Mouse (Mus musculus) heart, postnatal 0 days (tissue): ENCODE measurements at regions not wholly inside any gene's neighbourhood (a gene's known extent, or its start where the extent isn't known, plus 50 kb on each side); places are given as distances from the start of the nearest gene placed in this dataset.
A peak's percentile ranks its signal among the peaks of the same experiment; 100 is the strongest.

Experiments
- ATAC-seq: fragments of 200-750 bp; cut with Nextera tagmentation; 2 replicates; pipeline ENCODE4 v1.8.0; 2017; ENCODE audit warnings: low read depth, moderate number of reproducible peaks, moderate library complexity; ENCODE audit not compliant: insufficient read depth
- DNase-seq: peaks from one replicate; pipeline ENCODE4 v3.0.0-alpha.2; 2016; ENCODE audit warnings: low spot score
- H3K27ac ChIP-seq: fragments of 300-500 bp; sonication (generic); 2 replicates; pipeline ENCODE4 v1.5.1; 2014; ENCODE audit warnings: low read depth, mild to moderate bottlenecking
- H3K27me3 ChIP-seq: fragments of 300-500 bp; sonication (generic); 2 replicates; pipeline ENCODE4 v1.6.1; 2014; ENCODE audit warnings: low read length, mixed read lengths; ENCODE audit not compliant: control insufficient read depth, insufficient read depth
- H3K36me3 ChIP-seq: fragments of 300-500 bp; sonication (generic); replicated peaks from 2 replicates; pipeline ENCODE4 v1.6.1; 2014; ENCODE audit warnings: low read length, mixed read lengths; ENCODE audit not compliant: control insufficient read depth, insufficient read depth
- H3K4me1 ChIP-seq: fragments of 300-500 bp; sonication (generic); 2 replicates; pipeline ENCODE4 v1.6.1; 2014; ENCODE audit warnings: antibody characterized with exemption; ENCODE audit not compliant: control insufficient read depth, insufficient read depth
- H3K4me2 ChIP-seq: fragments of 300-500 bp; sonication (generic); 2 replicates; pipeline ENCODE4 v1.6.1; 2014; ENCODE audit warnings: low read depth, mild to moderate bottlenecking, low read length, moderate library complexity
- H3K4me3 ChIP-seq: fragments of 300-500 bp; sonication (generic); 2 replicates; pipeline ENCODE4 v1.5.1; 2014; ENCODE audit warnings: low read depth, low read length
- H3K9ac ChIP-seq: fragments of 300-500 bp; sonication (generic); replicated peaks from 2 replicates; pipeline ENCODE4 v1.6.1; 2014; ENCODE audit warnings: low read depth, low read length, mixed read lengths
- H3K9me3 ChIP-seq: fragments of 300-500 bp; sonication (generic); replicated peaks from 2 replicates; pipeline ENCODE4 v1.6.1; 2016; ENCODE audit warnings: low read length; ENCODE audit not compliant: control insufficient read depth
- CTCF ChIP-seq: IDR thresholded peaks from 2 replicates; pipeline ENCODE4 v1.5.1; 2016; ENCODE audit warnings: antibody characterized with exemption, control low read depth, low read depth
- EP300 ChIP-seq: IDR thresholded peaks from 2 replicates; pipeline ENCODE4 v1.6.1; 2016; ENCODE audit warnings: antibody characterized with exemption, low read depth
- WGBS: fragments of 180-500 bp; shearing (Covaris S2); extraction: QIAGEN DNeasy Blood & Tissue Kit; methylation state at CpG from one replicate; pipeline ENCODE4 v1.1.7; 2014; 5-methylcytosine and 5-hydroxymethylcytosine counted together

GRCm38 (mm10) chr8:26324606-26325005 is 205.3 kb downstream of the Gm45692 start:
- 70% methylated on average over 3 of the region's 3 CpGs for WGBS
- Histone ChIP-seq H3K4me1 (no peaks in the 10 kb centered on the region), H3K36me3 (no peaks in the 10 kb centered on the region), H3K9ac (no peak overlapping the region), H3K4me2 (no peak overlapping the region), H3K27ac (no peak overlapping the region), H3K4me3 (no peak overlapping the region), H3K27me3 (no peaks in the 10 kb centered on the region), H3K9me3 (no peaks in the 10 kb centered on the region)
- no peak for TF ChIP-seq CTCF
- TF ChIP-seq EP300: no peak
- ATAC-seq: no peak
- DNase-seq: no peak

GRCm38 (mm10) chr8:26329813-26330212 is 210.5 kb downstream of the Gm45692 start:
- H3K4me3 ChIP-seq: no peak overlapping the region
- no peak for DNase-seq
- TF ChIP-seq CTCF (no peak), EP300 (no peak)
- WGBS: 63% methylated on average over 10 of the region's 10 CpGs
- ATAC-seq: no peak
- H3K4me2 ChIP-seq: 0 out of 2 replicates have a peak overlapping the region, but pooled peaks have one; percentile 9
- H3K27ac ChIP-seq: no peak overlapping the region
- H3K27me3 ChIP-seq: no peaks in the 10 kb centered on the region
- H3K9ac ChIP-seq: no peak overlapping the region
- no peaks in the 10 kb centered on the region for H3K9me3 ChIP-seq
- no peaks in the 10 kb centered on the region for H3K4me1 ChIP-seq
- no peaks in the 10 kb centered on the region for H3K36me3 ChIP-seq

GRCm38 (mm10) chr8:26336906-26337650 is 217.7 kb downstream of the Gm45692 start:
- 74% methylated on average over 5 of the region's 5 CpGs for WGBS
- Histone ChIP-seq H3K9ac (no peak overlapping the region), H3K9me3 (no peaks in the 10 kb centered on the region), H3K4me1 (no peaks in the 10 kb centered on the region), H3K36me3 (no peaks in the 10 kb centered on the region), H3K27me3 (no peaks in the 10 kb centered on the region), H3K4me2 (no peak overlapping the region), H3K4me3 (no peak overlapping the region), H3K27ac (no peak overlapping the region)
- no peak for TF ChIP-seq CTCF
- no peak for TF ChIP-seq EP300
- DNase-seq (no peak), ATAC-seq (no peak)

- no peak overlapping the region for H3K4me3 ChIP-seq
- no peak overlapping the region for H3K4me2 ChIP-seq
- no peak overlapping the region for H3K9ac ChIP-seq
- no peaks in the 10 kb centered on the region for H3K9me3 ChIP-seq
- H3K4me1 ChIP-seq: no peaks in the 10 kb centered on the region
- no peak for TF ChIP-seq EP300
- peak; percentile 88 for TF ChIP-seq CTCF
- H3K36me3 ChIP-seq: no peaks in the 10 kb centered on the region
- DNase-seq: peak; percentile 45
- WGBS: 27% methylated on average over 6 of the region's 6 CpGs
- no peaks in the 10 kb centered on the region for H3K27me3 ChIP-seq
- H3K27ac ChIP-seq: no peak overlapping the region
- ATAC-seq: peak; percentile 70
These were observed 225.7 kb downstream of the Gm45692 start for GRCm38 (mm10) chr8:26345078-26345477.

GRCm38 (mm10) chr8:26349231-26349630 is 229.9 kb downstream of the Gm45692 start:
- WGBS: 80% methylated on average over 7 of the region's 7 CpGs
- Histone ChIP-seq H3K27me3 (no peaks in the 10 kb centered on the region), H3K9me3 (no peaks in the 10 kb centered on the region), H3K36me3 (no peaks in the 10 kb centered on the region), H3K27ac (no peak overlapping the region), H3K4me1 (no peaks in the 10 kb centered on the region), H3K4me3 (no peak overlapping the region), H3K4me2 (no peak overlapping the region), H3K9ac (no peak overlapping the region)
- TF ChIP-seq EP300: no peak
- no peak for TF ChIP-seq CTCF
- no peak for DNase-seq
- no peak for ATAC-seq

- H3K36me3 ChIP-seq: no peaks in the 10 kb centered on the region
- no peak for DNase-seq
- no peak overlapping the region for H3K4me3 ChIP-seq
- H3K27ac ChIP-seq: no peak overlapping the region
- ATAC-seq: no peak
- TF ChIP-seq CTCF (no peak), EP300 (no peak)
- H3K9me3 ChIP-seq: no peaks in the 10 kb centered on the region
- H3K27me3 ChIP-seq: no peaks in the 10 kb centered on the region
- no peaks in the 10 kb centered on the region for H3K4me1 ChIP-seq
- H3K9ac ChIP-seq: no peak overlapping the region
- WGBS: 90% methylated on average over 3 of the region's 3 CpGs
- no peak overlapping the region for H3K4me2 ChIP-seq
These were observed 230.5 kb downstream of the Gm45692 start for GRCm38 (mm10) chr8:26349854-26350253.
